Mouse (Mus musculus): Measurements from ENCODE around the gene Thnsl1.

Thnsl1 gene

DNA sequence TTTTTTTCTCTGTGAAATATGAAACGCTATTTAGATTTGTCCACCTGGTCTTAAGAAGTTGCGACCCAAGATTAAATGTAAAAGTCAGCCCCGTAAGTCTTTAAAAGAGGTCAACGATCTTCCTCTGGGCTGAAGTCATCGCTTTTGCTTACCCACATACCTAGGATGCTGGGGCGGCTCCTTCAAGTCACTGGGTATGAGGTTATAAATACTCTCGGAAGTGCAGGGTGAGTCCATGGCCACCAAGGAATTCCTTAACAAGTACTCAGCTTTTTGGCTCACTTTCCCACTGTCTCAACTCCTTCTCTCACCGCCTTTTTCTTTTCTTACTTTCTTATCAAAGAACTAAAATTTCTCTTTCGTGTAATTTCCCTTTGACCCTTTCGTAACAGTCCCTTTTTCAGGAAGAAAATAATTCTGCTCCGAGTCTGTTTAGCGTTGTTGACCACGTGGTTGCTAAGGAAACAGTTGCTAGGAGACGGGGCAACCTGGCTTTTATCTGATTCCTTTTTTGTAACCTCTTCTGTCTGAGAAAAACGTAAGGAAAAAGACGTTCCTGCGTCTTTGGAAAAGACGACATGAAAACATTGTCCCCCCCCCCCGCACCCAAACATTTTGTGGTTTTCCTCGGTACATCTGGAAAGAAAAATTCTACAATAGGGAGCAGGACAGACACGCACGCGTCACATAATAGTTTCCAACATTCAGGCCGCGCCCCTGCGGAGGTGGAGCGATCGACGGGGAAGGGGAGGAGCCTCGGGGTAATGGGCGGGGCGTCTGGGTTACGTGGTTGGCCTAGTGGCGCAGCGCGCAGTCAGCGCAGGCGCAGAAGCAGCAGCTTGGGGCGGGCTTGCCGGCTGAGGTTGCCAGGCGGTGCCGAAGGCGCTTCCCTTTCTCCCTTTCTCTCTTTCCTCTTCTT lies at the start of gene Thnsl1, which contains the start of gene Enkur:
Gene Thnsl1 (plus strand): TSS at position 813 of the 919 bp plus-strand sequence.
Gene Enkur (minus strand): TSS at position 454 of the 919 bp plus-strand sequence.
- in situ Hi-C loops (cut with MboI), result no loop called here

GRCm38 (mm10) chr2:21164296-21164695 lies 41.2 kb upstream of the Thnsl1 start:
- in situ Hi-C loops (cut with MboI), result no loop called here

- in situ Hi-C loops (cut with MboI), result no loop called here
Observed at GRCm38 (mm10) chr2:21167916-21168315, 37.6 kb upstream of the Thnsl1 start.

DNA sequence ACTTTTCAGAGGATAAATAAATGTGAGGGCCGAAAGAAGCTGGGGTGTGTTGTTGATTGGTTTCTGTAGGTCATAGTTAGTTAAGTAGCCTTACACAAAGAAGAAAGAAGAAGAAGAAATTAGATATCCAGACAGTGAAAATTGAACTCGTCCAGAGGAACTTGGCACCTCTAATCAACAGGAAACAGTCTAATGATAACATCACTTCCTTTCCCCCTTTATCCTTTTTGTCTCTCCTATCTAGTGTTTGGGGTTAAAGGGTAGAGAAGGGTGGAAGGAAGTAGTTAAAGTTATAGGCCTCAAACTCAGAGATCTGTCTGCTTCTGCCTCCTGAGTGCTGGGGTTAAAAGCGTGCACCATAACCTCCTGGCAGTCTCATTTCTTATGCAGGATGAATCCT lies 32.7 kb upstream of the Thnsl1 start:
- in situ Hi-C loops (cut with MboI), result no loop called here

DNA sequence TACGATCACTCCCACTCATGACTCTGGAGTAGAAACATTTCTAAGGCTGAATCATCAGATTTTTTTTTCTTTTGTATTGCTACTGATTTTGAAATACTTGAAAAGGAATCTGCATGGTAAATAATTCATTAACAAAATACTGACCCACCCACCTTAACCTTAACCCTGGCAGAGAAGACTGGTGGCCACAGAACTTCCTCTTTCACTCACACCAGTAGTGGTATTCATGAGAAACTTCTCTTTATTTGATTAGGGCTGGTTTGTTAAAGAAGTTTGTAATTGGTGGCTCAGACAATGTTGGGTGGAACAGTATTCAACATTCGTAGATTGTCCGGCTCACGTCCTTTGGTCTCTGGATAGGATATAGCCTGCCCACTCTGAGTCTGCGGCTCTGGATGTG lies 26.4 kb upstream of the Thnsl1 start:
- in situ Hi-C loops (cut with MboI), result no loop called here

- in situ Hi-C loops (cut with MboI), result loop anchor here (10.0 kb wide), 1 partner anchor 288 kb away; no protein-coding TSS in a partner anchor
Observed at GRCm38 (mm10) chr2:21182811-21183210, 22.7 kb upstream of the Thnsl1 start.

- in situ Hi-C loops (cut with MboI), result loop anchor here (10.0 kb wide), 1 partner anchor 293 kb away; no protein-coding TSS in a partner anchor
Observed at GRCm38 (mm10) chr2:21187576-21187975, 17.9 kb upstream of the Thnsl1 start.

- in situ Hi-C loops (cut with MboI), result loop anchor here (10.0 kb wide), 1 partner anchor 294 kb away; no protein-coding TSS in a partner anchor
Observed at GRCm38 (mm10) chr2:21188610-21189009, 16.9 kb upstream of the Thnsl1 start.

DNA sequence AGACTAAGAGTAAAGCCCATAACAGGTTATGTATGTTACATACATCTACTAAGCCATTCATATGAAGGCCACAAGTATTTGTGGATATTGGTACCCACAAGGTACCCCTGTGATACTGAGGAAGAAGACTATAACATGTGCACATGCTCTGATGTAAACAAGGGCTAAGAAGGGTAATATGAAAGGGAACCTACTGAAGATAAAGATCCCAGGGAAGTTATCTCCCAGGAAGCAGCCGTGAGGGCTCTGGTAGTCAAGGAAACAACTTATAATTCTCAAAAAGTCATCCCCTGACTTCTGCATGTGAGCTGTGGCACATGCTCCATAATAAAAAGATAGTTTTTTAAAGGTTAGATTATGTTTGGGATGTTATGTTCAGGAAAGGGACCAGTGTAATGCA lies 14.3 kb upstream of the Thnsl1 start:
- in situ Hi-C loops (cut with MboI), result no loop called here

- in situ Hi-C loops (cut with MboI), result no loop called here
Observed at GRCm38 (mm10) chr2:21195233-21195632, 10.3 kb upstream of the Thnsl1 start.

DNA sequence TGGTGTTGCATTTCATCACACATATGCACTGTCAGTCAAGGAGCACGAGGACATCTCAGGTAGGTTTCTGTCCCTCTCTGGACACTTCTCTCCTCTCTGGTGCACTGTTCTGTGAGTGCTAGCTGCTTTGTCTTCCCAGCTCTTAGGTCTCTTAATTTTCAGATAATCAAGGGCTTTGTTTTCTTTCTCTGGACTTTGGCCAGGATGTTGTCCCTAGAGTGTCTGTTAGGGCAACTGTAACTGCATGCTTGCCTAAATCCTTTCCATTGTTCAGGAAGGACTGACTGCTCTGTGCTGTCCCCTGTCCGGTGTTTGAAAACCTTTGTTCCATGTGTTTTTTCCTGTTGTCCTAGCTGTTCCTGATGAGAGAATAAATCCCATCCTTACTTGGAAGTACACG lies 6.5 kb upstream of the Thnsl1 start:
- in situ Hi-C loops (cut with MboI), result no loop called here

DNA sequence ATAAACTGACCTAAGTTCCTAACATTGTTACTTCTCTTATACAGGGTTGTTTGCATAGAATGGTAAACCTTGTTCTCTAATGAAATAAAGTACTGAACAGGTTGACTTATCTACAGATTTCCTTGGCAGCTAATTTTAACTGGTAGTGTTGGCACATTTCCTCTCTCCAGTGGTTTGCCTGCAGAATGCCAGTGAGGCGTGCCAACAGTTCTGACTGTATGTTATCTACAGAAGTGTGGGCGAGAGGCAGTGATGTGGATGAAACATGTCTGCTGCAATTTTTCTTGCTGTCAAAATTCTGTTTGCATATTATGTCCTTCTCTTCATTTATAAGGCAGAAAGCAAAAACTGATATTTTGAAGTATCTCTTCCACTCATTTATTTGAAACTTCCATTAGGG lies 2.8 kb upstream of the Thnsl1 start:
- in situ Hi-C loops (cut with MboI), result no loop called here

GRCm38 (mm10) chr2:21205831-21206159 lies 271 bp downstream of the Thnsl1 start:
- in situ Hi-C loops (cut with MboI), result no loop called here

GRCm38 (mm10) chr2:21206278-21206677 lies 754 bp downstream of the Thnsl1 start:
- in situ Hi-C loops (cut with MboI), result no loop called here

GRCm38 (mm10) chr2:21211361-21211760 lies 5.8 kb downstream of the Thnsl1 start:
- in situ Hi-C loops (cut with MboI), result no loop called here

GRCm38 (mm10) chr2:21214322-21214721 lies 8.8 kb downstream of the Thnsl1 start:
- in situ Hi-C loops (cut with MboI), result no loop called here

- in situ Hi-C loops (cut with MboI), result no loop called here
Observed at GRCm38 (mm10) chr2:21215284-21215683, 9.8 kb downstream of the Thnsl1 start.

DNA sequence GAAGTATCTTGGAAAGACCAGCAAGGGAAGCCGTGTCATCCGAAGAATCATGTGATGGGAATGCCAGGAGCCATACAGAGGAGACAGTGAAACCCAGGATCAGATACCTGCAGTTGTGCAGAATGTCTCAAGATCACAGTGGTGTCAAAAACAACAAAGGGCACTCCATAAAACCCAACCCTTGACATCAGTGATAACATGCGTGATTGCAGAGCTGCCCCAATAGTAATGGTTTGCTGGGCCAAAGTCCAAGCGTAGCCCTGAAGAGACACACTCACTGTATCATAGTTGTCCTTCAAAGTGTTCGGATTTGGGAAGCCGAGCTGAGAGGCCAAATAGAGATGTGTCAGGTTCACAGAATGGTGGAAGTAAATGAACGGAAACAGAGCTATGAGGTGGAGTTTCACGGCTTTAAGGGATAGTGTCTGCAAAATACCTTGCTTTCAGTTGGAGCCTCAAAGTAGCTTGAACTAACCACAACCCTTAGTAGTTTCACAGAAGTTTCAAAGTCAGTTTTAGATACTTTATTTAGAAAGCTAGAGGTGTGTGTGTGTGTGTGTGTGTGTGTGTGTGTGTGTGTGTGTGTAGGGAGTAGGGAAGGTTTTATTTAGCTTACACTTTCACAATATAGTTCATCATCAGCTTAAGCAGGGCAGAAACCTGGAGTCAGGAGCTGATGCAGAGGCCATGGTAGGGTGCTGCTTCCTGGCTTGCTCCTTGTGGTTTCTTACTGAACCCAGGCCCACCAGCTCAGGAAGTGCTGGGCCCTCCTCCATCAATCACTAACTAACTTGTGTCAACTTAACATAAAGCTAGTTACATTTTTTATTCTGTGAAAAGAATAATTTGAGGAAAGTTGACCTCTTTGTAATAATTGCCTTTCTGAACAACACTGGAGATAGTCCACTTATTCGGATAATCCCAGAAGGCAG lies 17.2 kb downstream of the Thnsl1 start:
- in situ Hi-C loops (cut with MboI), result no loop called here

GRCm38 (mm10) chr2:21230276-21230675 lies 24.8 kb downstream of the Thnsl1 start:
- in situ Hi-C loops (cut with MboI), result no loop called here

GRCm38 (mm10) chr2:21231147-21231546 lies 25.6 kb downstream of the Thnsl1 start:
- in situ Hi-C loops (cut with MboI), result no loop called here

DNA sequence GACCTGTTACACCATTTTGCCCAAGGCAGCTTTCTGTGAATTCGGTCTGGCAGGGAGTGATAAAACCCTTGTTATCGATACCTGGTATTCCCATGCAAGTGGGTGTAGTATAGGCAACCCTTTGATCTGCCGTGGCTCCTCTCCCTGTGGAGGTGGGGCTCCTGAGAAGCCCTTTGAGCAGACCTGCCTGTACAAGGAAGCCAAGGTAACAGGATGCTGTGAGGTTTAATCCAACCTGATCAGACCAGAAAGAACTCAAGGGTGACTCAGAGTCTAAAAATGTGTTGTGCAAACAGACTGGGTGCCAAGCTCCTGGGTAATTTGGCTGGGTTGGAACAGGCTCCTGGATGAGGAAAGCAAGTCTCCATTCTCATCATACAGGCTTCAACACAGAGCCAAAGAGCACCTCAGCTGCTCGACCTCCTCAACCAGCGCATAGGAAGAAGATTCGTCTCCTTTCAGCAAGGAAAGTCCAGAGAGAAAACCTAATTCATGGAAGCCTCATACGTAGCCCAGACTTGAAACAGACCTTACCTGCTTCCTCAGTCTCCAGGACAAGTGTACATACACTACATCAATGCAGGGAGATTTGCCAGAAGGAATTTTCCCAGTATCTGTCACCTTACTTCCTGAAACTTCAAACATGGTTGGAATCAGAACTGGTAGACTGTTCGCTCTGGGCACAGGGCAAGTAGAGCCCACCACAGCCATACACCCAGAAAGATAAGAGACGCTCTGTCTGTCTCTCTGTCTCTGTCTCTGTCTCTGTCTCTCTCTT lies 29.5 kb downstream of the Thnsl1 start:
- in situ Hi-C loops (cut with MboI), result no loop called here
